Mouse (Mus musculus) left cerebral cortex, adult 18-20 months (tissue): Measurements from ENCODE around the gene Phpt1. TPM values are rescaled to one million over a fixed set of nuclear protein-coding genes. Genes with fewer than 3 reads are reported as not detected.
"Not testable (repeated sequence)": the region's sequence is repeated elsewhere in the genome, so short reads cannot be mapped to it uniquely, and the experiment has no call there.

Source experiments
- DNase-seq, 2 experiments: peaks; one replicate each; pipeline ENCODE4 v3.0.0; 2021 to 2022; ENCODE audit warnings: low spot score in 2 of 2, mixed read lengths in 1 of 2
- total RNA-seq, 2 experiments: library from RNA; stranded (reverse); gene quantifications; 2 replicates each; pipeline ENCODE4 v1.2.3; 2021

The Phpt1 gene
- total RNA-seq, 2 experiments from 2014 or later: 60.3 to 63.0 TPM

DNA sequence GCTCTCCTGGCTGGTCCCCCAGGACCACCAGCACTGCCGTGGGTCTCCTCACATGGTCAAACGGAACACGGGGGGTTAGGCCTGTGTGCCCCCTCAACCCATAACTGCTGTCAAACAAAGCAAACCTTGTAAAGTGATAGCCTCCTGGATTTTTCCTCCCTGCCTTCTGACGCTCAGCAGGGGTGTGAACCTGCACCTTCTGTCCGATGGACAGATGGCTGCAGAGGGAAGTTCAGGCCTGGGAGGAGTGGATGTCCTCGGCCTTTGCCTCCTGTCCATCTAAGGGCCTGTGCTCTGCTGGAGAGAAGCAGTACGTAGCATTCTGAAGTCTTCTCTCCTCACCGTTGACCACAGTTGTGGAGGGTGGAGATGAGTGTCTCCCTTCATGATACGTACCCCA is 13.1 kb downstream of the Phpt1 start:
- DNase-seq: no peak

DNA sequence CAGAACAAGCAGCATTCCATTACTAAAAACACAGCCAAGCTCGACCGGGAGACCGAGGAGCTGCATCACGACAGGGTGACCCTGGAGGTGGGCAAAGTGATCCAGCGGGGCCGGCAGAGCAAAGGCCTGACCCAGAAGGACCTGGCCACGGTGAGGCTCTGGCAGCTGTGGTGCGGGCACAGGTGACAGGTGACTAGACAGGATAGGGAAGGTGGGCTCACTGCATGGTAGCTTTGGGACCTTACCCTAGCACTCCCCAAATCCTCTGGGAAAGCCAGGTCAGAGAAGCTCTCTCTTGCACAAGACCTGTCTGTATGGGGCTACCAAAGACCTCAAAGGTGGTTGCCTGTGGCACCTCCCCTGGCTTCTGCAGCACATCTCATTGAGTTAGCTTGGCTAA is 14.5 kb downstream of the Phpt1 start:
- DNase-seq: no peak

DNA sequence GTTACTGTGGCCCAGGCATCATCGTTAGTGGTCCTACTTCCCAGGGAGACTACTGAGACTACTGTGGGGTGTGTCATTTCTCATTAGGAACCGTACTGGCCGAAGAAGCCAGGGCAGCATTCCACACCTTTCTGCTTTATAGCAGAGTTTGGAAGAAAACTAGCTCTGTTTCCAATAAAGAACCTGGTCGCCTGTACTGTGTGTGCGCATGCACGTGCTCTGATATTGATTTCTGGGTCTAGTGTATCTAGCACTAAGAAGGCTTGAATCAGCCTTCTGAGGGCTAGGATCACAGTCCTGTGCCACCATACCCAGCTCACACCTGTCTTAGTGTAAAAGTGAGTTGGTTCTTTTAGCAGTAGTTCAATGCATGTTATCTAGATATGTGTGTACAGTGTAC is 16.2 kb downstream of the Phpt1 start:
- no peak for DNase-seq

DNA sequence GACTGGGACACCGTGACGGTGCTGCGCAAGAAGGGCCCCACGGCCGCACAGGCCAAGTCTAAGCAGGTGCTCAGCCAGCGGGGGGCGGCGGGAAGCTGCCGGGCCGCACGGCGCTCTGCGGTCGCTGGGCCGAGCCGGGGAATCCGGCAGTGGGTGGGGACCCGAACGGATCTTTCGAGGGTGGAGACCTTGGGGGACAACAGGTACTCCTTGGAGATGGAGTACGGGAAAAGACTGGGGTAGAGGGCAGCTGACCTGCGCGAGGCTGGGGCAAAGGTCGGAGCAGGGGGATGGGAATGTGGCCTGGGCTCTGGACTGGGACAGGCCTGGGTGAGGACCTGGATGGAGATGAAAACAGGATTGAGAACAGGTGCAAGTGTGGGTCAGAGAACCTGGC is 17.1 kb downstream of the Phpt1 start:
- no peak for DNase-seq

DNA sequence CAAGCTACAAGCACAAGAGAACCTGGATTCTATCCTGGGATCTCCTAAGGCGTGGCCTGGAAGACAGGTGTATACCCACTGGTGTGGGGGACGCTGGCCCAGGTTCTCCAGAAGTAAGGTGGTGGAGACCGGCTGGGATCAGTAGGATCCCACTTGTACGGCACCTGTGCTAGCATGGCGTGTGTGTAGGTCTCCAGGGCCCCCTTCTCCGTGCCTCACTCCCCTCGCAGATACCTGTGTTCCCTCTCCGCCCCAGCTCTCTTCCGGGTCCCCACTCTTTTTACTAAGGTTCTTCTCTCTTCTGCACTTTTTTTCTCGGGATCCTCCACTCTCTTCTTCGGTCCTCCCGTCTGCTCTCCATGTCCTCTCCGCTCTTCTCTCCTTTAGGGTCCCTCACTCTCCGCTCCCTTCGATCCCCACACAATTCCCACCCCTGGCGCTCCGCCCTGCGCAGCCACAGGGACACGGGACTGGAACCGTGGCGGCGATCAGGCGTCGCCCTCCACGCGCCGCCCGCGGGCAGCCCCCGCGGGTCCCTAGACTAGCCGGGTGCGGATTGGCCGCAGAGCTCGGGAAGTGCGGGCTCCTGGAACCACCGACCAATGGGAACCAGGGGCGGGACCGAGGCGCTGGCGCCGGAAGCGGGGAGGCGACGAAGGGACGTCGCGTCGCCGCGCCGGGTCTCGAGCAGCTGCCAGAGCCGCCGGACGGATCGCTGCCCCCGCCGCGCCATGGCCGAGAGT is 17.6 kb downstream of the Phpt1 start, which contains the start of gene Edf1:
Gene Edf1, plus strand, starts transcription at position 627 of the 743 bp plus-strand sequence.
- DNase-seq: peak; percentile 95 to 98

DNA sequence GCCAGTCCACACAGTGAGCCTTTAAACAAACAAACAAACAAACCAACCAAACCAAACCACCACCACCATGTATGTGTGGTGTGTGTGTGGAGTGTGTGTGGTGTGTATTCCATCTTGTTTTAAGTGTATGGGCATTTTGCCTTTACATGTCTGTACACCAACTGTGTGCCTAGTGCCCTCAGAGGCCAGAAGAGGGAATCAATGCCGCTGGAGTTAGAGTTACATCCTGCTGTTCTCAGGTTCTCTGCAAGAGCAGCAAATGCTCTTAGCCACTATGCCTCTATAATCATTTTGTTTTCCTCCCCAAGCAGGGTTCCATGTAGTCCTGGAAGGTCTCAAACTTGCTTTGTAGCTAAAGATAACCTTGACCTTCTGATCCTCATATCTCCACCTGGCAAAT is 18.7 kb downstream of the Phpt1 start:
- no peak for DNase-seq

DNA sequence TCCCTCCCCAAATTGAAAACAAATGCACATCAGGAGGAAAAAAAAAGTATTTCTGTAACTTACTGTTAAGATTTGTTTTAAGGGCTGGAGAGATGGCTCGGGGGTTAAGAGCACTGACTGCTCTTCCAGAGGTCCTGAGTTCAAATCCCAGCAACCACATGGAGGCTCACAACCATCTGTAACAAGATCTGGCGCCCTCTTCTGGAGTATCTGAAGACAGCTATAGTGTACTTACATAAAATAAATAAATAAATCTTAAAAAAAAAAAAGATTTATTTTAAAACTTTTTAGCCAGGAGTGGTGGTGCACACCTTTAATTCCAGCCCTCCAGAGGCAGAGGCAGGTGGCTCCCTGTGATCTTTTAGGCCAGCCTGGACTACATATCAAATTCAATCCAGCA is 19.5 kb downstream of the Phpt1 start:
- not testable (repeated sequence) for DNase-seq

DNA sequence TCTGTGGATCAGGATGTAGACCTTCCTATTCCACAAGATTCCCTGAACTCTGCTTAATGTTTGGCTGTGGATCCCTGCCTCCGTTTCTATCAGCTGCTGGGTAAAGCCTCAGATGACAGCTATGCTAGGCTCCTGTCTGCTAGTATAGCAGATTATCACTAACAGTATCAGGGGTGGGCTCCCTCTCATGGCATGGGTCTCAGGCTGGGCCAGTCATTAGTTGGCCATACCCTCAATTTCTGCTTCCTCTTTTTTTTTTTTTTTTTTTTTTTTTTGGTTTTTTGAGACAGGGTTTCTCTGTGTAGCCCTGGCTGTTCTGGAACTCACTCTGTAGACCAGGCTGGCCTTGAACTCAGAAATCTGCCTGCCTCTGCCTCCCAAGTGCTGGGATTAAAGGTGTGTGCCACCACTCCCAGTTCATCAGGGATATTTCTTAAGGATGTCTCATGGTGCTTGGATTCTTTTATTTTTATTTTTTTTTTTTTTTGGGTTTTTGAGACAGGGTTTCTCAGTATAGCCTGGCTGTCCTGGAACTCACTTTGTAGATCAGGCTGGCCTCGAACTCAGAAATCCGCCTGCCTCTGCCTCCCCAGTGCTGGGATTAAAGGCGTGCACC is 21.7 kb downstream of the Phpt1 start:
- not testable (repeated sequence) for DNase-seq

DNA sequence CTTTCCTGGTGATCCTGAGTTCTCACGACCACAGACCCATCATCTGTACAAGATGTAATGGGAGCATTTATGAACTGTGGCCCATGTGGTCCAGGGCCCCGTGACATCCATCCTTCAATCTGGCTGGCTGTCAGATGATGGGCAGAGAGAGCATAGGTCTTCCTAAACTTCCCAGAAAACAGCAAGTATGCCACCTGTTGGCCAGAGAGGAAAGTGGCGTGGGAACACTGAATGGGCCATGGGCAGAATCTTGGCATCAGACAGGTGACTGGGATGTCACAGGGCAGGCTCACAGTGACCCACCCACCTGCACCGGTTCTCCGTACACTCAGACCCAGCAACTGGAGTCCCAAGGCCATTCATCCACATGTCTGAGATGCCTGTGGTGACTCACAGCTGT is 23.8 kb downstream of the Phpt1 start:
- DNase-seq: peak in 1 of 2 experiments; percentile 53

DNA sequence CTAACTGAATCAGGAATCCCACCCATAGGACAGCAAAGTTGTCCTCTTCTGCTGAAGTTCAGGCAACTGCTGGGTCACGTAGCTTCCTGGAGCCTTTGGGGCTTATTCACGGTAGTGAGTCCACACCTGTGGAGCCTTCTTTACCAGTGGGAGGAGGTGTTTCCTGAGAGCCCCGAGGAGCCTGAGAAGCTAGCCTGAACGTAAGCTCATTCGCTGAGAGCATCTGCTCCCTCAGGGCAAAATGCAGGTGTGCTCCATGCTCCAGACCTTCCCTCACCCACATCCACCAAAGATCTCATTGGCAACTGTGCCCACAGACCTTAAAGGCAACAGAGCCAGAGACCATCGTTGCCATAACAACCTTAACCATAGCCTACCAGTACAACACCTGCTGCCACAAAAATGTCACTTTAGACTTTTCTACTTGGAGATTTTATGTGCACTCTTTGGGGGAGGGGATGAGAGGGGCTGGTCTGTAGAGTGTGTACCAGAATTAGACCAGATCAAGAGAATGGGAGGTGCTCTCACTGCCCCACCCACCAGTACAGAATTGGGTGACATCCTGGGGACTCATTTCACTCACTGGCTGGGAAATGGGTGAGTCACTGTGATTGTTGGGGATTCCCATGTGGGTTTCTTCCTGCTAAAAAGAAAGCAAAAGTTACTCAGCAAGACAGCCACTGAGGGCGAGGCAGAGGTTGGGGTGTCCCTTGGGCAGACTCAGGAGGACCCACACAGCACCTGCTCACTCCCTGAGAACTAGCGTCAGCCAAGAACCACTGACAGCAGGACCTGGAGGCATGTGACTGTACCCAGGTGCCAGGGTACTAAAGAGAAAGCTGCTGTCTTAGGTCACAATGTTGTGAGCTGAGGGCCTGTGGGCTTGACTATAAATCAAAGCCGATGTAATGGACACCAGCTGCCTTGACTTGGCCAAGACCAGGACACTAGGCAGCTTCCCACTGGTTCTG is 25.7 kb downstream of the Phpt1 start:
- no peak for DNase-seq

DNA sequence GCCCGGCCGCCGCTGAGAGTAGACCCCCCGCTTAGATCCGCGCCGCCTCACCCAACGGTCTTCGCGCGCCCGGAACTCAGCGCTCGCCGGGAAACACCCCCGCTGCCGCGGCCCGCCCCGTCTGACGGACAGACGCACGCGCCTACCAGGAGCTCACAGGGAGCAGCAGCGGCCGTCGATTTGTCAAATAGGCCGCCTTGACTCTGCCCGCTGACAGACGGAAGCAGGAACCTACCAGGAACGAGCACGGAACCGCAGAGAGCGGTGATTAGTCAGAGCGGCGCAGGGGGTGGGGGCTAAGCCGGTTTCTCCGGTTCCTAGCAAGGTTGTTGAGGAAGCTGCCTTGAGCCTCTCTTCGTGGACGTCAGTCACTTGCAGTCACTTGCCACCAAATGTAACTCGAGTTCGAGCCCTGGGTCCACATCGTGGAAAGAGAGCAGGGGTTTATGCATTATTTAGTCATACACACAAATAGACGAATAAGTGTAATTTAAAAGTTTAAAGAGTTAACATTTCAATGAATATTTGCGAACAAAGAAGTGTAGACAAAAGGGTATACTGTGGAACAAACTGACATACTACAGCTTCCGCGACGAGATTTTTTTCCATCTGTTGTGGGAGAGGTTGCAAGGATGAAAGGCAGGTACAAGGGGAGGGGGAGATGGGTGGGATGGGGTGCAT is 28.1 kb downstream of the Phpt1 start, which contains the start of gene Traf2:
Gene Traf2, minus strand, starts transcription at position 130 of the 681 bp plus-strand sequence.
- peak; percentile 99 for DNase-seq

DNA sequence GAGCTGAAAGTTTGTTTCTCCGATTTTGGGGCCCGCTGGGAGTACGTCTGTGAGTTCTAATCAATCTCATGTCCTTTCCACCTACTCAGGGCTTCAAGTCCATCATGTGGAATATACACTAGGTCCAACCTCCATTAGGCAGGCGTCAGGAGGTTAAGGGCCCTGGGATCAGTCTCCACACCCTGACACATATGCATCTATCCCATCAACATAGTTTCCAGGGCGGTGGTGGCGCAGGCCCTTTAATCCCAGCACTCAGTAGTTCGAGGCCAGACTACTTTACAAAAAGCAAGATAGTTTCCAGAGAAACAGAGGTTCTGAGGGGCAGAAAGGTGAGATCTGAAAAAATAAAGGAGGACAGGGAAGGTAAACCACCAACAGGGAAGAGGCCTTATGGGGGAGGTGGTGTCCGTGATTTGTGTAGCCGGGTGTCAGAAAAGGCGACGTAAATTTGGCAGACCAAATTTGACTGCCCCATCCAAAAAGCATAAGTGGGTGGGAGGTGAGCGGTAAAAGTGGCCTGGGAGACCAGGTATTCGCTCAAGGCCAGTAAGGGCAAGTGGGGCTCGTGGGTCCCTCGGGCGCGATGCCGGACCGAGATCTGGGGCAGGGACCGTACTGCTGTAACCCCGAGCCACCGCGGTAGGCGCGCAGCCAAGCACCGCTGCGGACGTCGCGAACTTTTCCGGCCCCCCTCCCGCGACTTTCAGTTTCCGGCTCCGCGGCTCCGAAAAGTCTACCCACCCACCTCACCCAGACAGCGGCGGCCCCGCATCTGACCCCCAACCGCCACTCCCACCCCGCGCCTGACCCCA is 28.8 kb downstream of the Phpt1 start:
- DNase-seq: no peak

DNA sequence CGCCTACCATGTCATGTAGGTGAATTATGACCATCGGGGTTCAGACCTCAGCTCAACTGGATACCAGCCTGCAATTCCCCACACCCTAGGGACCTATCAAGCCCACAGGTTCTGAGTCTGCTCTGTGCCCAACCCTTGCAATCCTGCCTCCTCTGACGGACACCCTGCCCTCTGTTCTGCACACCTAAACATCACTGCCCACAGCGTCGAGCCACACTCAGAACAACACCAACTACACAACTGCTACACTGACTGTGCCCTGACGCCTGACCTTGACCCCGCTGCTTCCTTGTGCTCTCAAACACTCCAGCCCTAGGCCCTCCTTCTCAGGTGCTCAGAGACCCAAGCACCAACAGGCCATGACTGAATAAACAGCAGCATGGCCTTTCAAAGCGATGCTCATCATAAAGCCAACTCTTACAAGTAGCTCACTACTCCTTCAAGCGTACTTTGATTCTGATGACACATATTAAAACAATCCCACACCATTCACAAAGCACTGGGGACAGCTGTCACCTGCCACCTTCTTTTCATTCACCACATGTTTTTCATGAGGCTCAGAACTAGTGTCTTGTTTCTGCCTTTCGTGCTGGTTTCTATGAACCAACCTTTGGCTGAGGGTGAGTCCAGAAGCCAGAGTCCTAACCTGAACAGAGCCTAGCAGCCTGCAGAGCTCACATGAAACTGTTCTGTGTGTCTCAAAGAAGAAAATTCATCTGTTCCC is 33.2 kb downstream of the Phpt1 start:
- no peak for DNase-seq

DNA sequence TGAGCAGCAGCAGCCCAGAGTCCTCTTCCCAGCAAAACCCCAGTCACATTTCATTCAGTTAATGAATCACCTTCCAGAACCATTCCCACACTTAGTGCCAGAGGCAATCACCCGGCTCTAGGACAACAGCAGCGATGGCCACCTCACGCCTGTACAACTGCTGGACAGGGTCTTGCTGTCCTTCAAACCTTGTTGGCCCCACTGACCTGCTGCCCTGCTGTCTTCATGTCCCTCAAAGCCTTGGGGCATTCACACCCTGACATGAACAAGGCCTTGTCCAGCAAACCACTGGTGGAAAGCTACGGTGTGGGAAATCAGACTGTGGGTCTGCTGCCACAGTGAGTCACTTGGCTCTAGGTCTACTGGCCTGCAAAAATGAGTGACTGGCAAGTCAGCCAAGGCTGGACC is 34.5 kb downstream of the Phpt1 start:
- DNase-seq: no peak

DNA sequence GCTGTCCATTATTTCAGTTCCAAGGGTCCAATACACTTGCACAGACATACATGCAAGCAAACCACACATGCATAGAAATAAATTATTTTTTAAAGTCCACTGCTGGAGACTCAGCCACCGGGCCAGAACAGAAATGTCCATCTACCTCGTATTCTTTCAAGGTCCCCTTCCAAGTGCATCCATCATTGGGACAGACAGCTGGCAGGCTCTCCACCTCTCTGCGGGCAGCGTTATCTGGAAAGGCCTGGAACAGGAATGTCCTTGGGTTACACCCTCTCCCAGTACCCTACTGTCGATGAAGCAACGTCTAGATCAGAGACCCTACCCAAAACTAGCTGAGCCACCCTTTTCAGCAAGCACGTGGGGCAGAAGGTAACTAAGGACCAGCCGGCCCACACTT is 38.5 kb downstream of the Phpt1 start:
- no peak for DNase-seq

DNA sequence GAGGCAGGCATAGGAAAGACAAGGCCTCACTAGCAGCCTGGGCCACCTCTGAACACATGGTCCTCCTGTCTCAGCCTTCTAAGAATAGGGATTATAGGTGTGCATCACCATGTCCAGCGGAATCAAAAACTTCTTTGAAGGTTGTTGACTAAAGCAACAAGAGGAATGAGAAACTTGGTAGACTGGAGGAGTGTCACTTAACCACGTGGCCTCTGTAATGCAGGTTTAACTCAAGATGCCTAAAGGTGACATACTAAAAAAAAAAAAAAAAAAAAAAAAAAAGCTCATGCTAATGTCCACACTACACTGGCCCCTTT is 40.2 kb downstream of the Phpt1 start:
- DNase-seq: no peak

DNA sequence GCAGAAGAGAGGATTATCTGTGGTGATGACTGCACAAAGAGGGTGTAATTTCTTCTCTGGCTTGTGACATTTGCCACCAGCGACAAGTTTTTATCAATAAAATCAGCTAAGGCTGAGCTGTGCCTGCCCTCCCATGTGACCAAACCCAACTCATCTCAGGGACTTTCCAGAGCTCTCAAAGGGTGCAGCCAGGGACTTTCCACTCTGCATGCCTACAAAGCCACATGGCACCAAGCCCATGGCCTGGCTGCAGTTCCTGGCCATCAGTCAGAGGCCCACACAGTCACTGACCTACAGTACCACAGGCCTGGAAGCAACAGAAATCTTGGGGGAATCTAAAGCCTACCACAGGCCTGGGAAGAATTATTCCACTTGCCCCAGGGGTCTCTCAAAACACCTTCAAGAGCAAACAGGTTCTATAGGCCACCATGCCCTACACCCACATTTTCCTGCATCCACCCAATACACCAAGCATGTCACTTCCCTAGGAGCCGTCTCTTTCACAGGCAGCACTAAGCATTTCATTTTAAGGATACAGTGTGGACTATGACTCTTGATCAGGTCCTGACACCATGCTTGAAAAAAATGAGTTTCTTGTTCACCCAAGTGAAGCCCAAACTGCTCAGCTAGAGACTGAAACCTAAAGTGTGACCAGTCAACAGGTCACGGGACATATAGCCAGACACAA is 40.7 kb downstream of the Phpt1 start:
- DNase-seq: peak; percentile 5 to 11

DNA sequence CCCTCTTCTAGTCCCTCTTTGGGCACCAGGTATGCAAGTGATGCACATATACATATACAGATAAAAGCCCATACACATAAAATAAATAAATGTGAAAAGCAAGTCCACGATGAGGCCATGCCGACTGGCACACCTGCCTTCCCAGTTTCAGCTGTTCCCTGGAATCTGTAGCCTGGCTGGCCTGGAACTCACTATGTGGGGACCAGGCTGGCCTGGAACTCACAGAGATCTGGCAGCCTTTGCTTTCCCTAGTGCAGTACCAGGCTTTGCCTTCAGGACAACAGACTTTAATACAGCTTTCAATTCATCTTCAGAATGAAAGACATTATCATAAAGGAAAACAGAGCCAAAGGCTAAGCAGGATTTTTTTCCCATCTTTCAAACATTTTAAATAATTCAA is 41.3 kb downstream of the Phpt1 start:
- no peak for DNase-seq
